Mouse (Mus musculus): ENCODE measurements around the gene 1700001P01Rik. TPM values are rescaled to one million over a fixed set of nuclear protein-coding genes. Genes with fewer than 3 reads are reported as not detected.
A peak's percentile ranks its signal among the peaks of the same experiment; 100 is the strongest.

1700001P01Rik gene
- polyA plus RNA-seq, 1 experiment: 0.38 TPM

- DNase-seq: no peak
- Histone ChIP-seq H3K27ac (ENCODE audit: control insufficient read depth, insufficient read depth, low read length) (no peak overlapping the region), H3K27me3 (ENCODE audit: control insufficient read depth, insufficient read depth, low read length) (no peaks in the 10 kb centered on the region), H3K4me3 (ENCODE audit: control insufficient read depth, insufficient read depth, low read length) (peak overlapping the region; percentile 85), H3K4me1 (replicated peaks; ENCODE audit: control insufficient read depth, insufficient read depth, low read length) (peaks cover 6% of the 10 kb centered on the region), H3K36me3 (ENCODE audit: control insufficient read depth, insufficient read depth, low read length) (peaks cover 30% of the 10 kb centered on the region)
- WGBS: under 1% methylated on average over 10 of the region's 10 CpGs
- TF ChIP-seq CTCF (IDR thresholded peaks at IDR 0.05; ENCODE audit: borderline replicate concordance, control insufficient read depth, extremely low read depth, insufficient read depth, low read length, poor library complexity): no peak
- TF ChIP-seq POLR2A (IDR thresholded peaks at IDR 0.05; ENCODE audit: control insufficient read depth, extremely low read depth, insufficient read depth, low read length, poor library complexity): no peak
Measured at GRCm38 (mm10) chr11:97782564-97782895, 6.8 kb upstream of the 1700001P01Rik start.

- Histone ChIP-seq H3K4me3 (ENCODE audit: control insufficient read depth, insufficient read depth, low read length) (peak within 1 kb of the TSS; percentile 85), H3K27me3 (ENCODE audit: control insufficient read depth, insufficient read depth, low read length) (no peaks in the 10 kb centered on the region), H3K4me1 (replicated peaks; ENCODE audit: control insufficient read depth, insufficient read depth, low read length) (peaks cover 6% of the 10 kb centered on the region), H3K27ac (ENCODE audit: control insufficient read depth, insufficient read depth, low read length) (peak within 1 kb of the TSS; percentile 10; the same call in 1 of the 2 replicates), H3K36me3 (ENCODE audit: control insufficient read depth, insufficient read depth, low read length) (peaks cover 36% of the 10 kb centered on the region)
- peak; percentile 99 for DNase-seq
- TF ChIP-seq CTCF (IDR thresholded peaks at IDR 0.05; ENCODE audit: borderline replicate concordance, control insufficient read depth, extremely low read depth, insufficient read depth, low read length, poor library complexity): 0 out of 2 replicates have a peak, but pooled peaks have one; percentile 9
- peak; percentile 76 for TF ChIP-seq POLR2A (IDR thresholded peaks at IDR 0.05; ENCODE audit: control insufficient read depth, extremely low read depth, insufficient read depth, low read length, poor library complexity)
- under 1% methylated on average over 67 of the region's 67 CpGs for WGBS
Measured at GRCm38 (mm10) chr11:97781832-97782563, 6.3 kb upstream of the 1700001P01Rik start, which contains the start of gene Rpl23. Rpl23 (minus strand) TSS chr11:97782437.

GRCm38 (mm10) chr11:97781478-97781831, 5.7 kb upstream of the 1700001P01Rik start:
- WGBS: 3% methylated on average over 11 of the region's 11 CpGs
- Histone ChIP-seq H3K4me3 (ENCODE audit: control insufficient read depth, insufficient read depth, low read length) (peak overlapping the region; percentile 85), H3K36me3 (ENCODE audit: control insufficient read depth, insufficient read depth, low read length) (peaks cover 41% of the 10 kb centered on the region), H3K27ac (ENCODE audit: control insufficient read depth, insufficient read depth, low read length) (peak overlapping the region; percentile 10; the same call in 1 of the 2 replicates), H3K4me1 (replicated peaks; ENCODE audit: control insufficient read depth, insufficient read depth, low read length) (peaks cover 6% of the 10 kb centered on the region), H3K27me3 (ENCODE audit: control insufficient read depth, insufficient read depth, low read length) (no peaks in the 10 kb centered on the region)
- TF ChIP-seq CTCF (IDR thresholded peaks at IDR 0.05; ENCODE audit: borderline replicate concordance, control insufficient read depth, extremely low read depth, insufficient read depth, low read length, poor library complexity): no peak
- TF ChIP-seq POLR2A (IDR thresholded peaks at IDR 0.05; ENCODE audit: control insufficient read depth, extremely low read depth, insufficient read depth, low read length, poor library complexity): no peak
- DNase-seq: no peak

- 64% methylated on average over 2 of the region's 2 CpGs for WGBS
- TF ChIP-seq CTCF (IDR thresholded peaks at IDR 0.05; ENCODE audit: borderline replicate concordance, control insufficient read depth, extremely low read depth, insufficient read depth, low read length, poor library complexity) (no peak), POLR2A (IDR thresholded peaks at IDR 0.05; ENCODE audit: control insufficient read depth, extremely low read depth, insufficient read depth, low read length, poor library complexity) (no peak)
- H3K4me3 ChIP-seq (ENCODE audit: control insufficient read depth, insufficient read depth, low read length): no peak overlapping the region
- H3K27me3 ChIP-seq (ENCODE audit: control insufficient read depth, insufficient read depth, low read length): no peaks in the 10 kb centered on the region
- H3K36me3 ChIP-seq (ENCODE audit: control insufficient read depth, insufficient read depth, low read length): peaks cover 47% of the 10 kb centered on the region
- peaks cover 6% of the 10 kb centered on the region for H3K4me1 ChIP-seq (replicated peaks; ENCODE audit: control insufficient read depth, insufficient read depth, low read length)
- H3K27ac ChIP-seq (ENCODE audit: control insufficient read depth, insufficient read depth, low read length): no peak overlapping the region
- DNase-seq: no peak
Measured at GRCm38 (mm10) chr11:97779968-97780701, 4.4 kb upstream of the 1700001P01Rik start.

- 92% methylated on average over 1 of the region's 1 CpGs for WGBS
- peaks cover 6% of the 10 kb centered on the region for H3K4me1 ChIP-seq (replicated peaks; ENCODE audit: control insufficient read depth, insufficient read depth, low read length)
- no peak overlapping the region for H3K27ac ChIP-seq (ENCODE audit: control insufficient read depth, insufficient read depth, low read length)
- TF ChIP-seq POLR2A (IDR thresholded peaks at IDR 0.05; ENCODE audit: control insufficient read depth, extremely low read depth, insufficient read depth, low read length, poor library complexity): no peak
- TF ChIP-seq CTCF (IDR thresholded peaks at IDR 0.05; ENCODE audit: borderline replicate concordance, control insufficient read depth, extremely low read depth, insufficient read depth, low read length, poor library complexity): no peak
- no peak for DNase-seq
- H3K4me3 ChIP-seq (ENCODE audit: control insufficient read depth, insufficient read depth, low read length): no peak overlapping the region
- peaks cover 49% of the 10 kb centered on the region for H3K36me3 ChIP-seq (ENCODE audit: control insufficient read depth, insufficient read depth, low read length)
- H3K27me3 ChIP-seq (ENCODE audit: control insufficient read depth, insufficient read depth, low read length): no peaks in the 10 kb centered on the region
Measured at GRCm38 (mm10) chr11:97778918-97779317, 3.2 kb upstream of the 1700001P01Rik start.

GRCm38 (mm10) chr11:97777129-97777529, 1.4 kb upstream of the 1700001P01Rik start:
- H3K36me3 ChIP-seq (ENCODE audit: control insufficient read depth, insufficient read depth, low read length): peaks cover 49% of the 10 kb centered on the region
- no peak overlapping the region for H3K27ac ChIP-seq (ENCODE audit: control insufficient read depth, insufficient read depth, low read length)
- WGBS: 71% methylated on average over 2 of the region's 2 CpGs
- H3K4me1 ChIP-seq (replicated peaks; ENCODE audit: control insufficient read depth, insufficient read depth, low read length): peaks cover 6% of the 10 kb centered on the region
- no peak overlapping the region for H3K4me3 ChIP-seq (ENCODE audit: control insufficient read depth, insufficient read depth, low read length)
- DNase-seq: no peak
- TF ChIP-seq POLR2A (IDR thresholded peaks at IDR 0.05; ENCODE audit: control insufficient read depth, extremely low read depth, insufficient read depth, low read length, poor library complexity) (no peak), CTCF (IDR thresholded peaks at IDR 0.05; ENCODE audit: borderline replicate concordance, control insufficient read depth, extremely low read depth, insufficient read depth, low read length, poor library complexity) (no peak)
- H3K27me3 ChIP-seq (ENCODE audit: control insufficient read depth, insufficient read depth, low read length): no peaks in the 10 kb centered on the region

Measured in thymus, adult 2 months (tissue).